Mouse (Mus musculus): ENCODE data around the gene Ccdc154.
A peak's percentile ranks its signal among the peaks of the same experiment; 100 is the strongest.

- TF ChIP-seq CTCF (IDR thresholded peaks at IDR 0.05; ENCODE audit: low read depth, low read length) (no peak), EP300 (IDR thresholded peaks at IDR 0.05; ENCODE audit: insufficient read depth, low read depth, low read length) (peak; percentile 37; the same call in 1 of the 2 replicates), POLR2A (IDR thresholded peaks at IDR 0.05; ENCODE audit: insufficient read depth, low read length) (peak; percentile 48)
Measured at GRCm38 (mm10) chr17:25133275-25133698, 29.0 kb upstream of the Ccdc154 start, which contains the start of gene Clcn7.
